Mouse (Mus musculus) lung, postnatal 0 days (tissue): Measurements from ENCODE around the gene Smg6. TPM values are rescaled to one million over a fixed set of nuclear protein-coding genes. Genes with fewer than 3 reads are reported as not detected.
"Not testable (repeated sequence)": the region's sequence is repeated elsewhere in the genome, so short reads cannot be mapped to it uniquely, and the experiment has no call there.

Experiments
- ATAC-seq: fragments of 200-750 bp; cut with Nextera tagmentation; 2 replicates; pipeline ENCODE4 v1.8.0; 2017; ENCODE audit warnings: moderate library complexity
- DNase-seq: peaks from one replicate; pipeline ENCODE4 v3.0.0-alpha.2; 2016; ENCODE audit warnings: low spot score
- H3K27ac ChIP-seq: fragments of 300-500 bp; sonication (generic); 2 replicates; pipeline ENCODE4 v1.5.1; 2014; ENCODE audit warnings: antibody characterized with exemption, mild to moderate bottlenecking, low read length, mixed read lengths
- H3K27me3 ChIP-seq: fragments of 300-500 bp; sonication (generic); replicated peaks from 2 replicates; pipeline ENCODE4 v1.6.1; 2014; ENCODE audit warnings: low read length, mixed read lengths; ENCODE audit not compliant: insufficient read depth
- H3K36me3 ChIP-seq: fragments of 300-500 bp; sonication (generic); 2 replicates; pipeline ENCODE4 v1.6.1; 2014; ENCODE audit warnings: low read length, mixed read lengths; ENCODE audit not compliant: insufficient read depth
- H3K4me1 ChIP-seq: fragments of 300-500 bp; sonication (generic); 2 replicates; pipeline ENCODE4 v1.6.1; 2014; ENCODE audit warnings: antibody characterized with exemption, low read depth, low read length, mixed read lengths; ENCODE audit not compliant: insufficient read depth
- H3K4me2 ChIP-seq: fragments of 300-500 bp; sonication (generic); replicated peaks from 2 replicates; pipeline ENCODE4 v1.6.1; 2014; ENCODE audit warnings: low read depth, mild to moderate bottlenecking, low read length, moderate library complexity, mixed read lengths
- H3K4me3 ChIP-seq: fragments of 300-500 bp; sonication (generic); 2 replicates; pipeline ENCODE4 v1.5.1; 2014; ENCODE audit warnings: low read depth, low read length
- H3K9ac ChIP-seq: fragments of 300-500 bp; sonication (generic); replicated peaks from 2 replicates; pipeline ENCODE4 v1.6.1; 2014; ENCODE audit warnings: low read depth, mild to moderate bottlenecking
- H3K9me3 ChIP-seq: fragments of 300-500 bp; sonication (generic); 2 replicates; pipeline ENCODE4 v1.6.1; 2016; ENCODE audit warnings: low read length, mixed read lengths
- CTCF ChIP-seq: IDR thresholded peaks from 2 replicates; pipeline ENCODE4 v1.5.1; 2016; ENCODE audit warnings: antibody characterized with exemption, mild to moderate bottlenecking
- EP300 ChIP-seq: IDR thresholded peaks from 2 replicates; pipeline ENCODE4 v1.6.1; 2016; ENCODE audit warnings: antibody characterized with exemption, mild to moderate bottlenecking, control low read depth
- WGBS: fragments of 180-500 bp; shearing (Covaris S2); extraction: QIAGEN DNeasy Blood & Tissue Kit; methylation state at CpG from one replicate; pipeline ENCODE4 v1.1.7; 2014; 5-methylcytosine and 5-hydroxymethylcytosine counted together
- polyA plus RNA-seq: library from polyadenylated mRNA; unstranded; fragments of >200 nt; fragmentation: Nextera tagmentation; extraction: Ambion mirVana; gene quantifications from 2 replicates; pipeline ENCODE4 v1.2.1, GENCODE M21; 2015

Smg6 gene
- polyA plus RNA-seq, 1 experiment from 2014 or later = 9.9 TPM

- ATAC-seq = no peak
- H3K36me3 ChIP-seq = no peaks in the 10 kb centered on the region
- DNase-seq = no peak
- no peaks in the 10 kb centered on the region for H3K9me3 ChIP-seq
- no peak overlapping the region for H3K4me2 ChIP-seq
- no peak overlapping the region for H3K9ac ChIP-seq
- H3K27ac ChIP-seq = no peak overlapping the region
- H3K4me1 ChIP-seq = peaks cover 6% of the 10 kb centered on the region; the same call in 1 of the 2 replicates
- H3K27me3 ChIP-seq = no peaks in the 10 kb centered on the region
- no peak overlapping the region for H3K4me3 ChIP-seq
- TF ChIP-seq EP300 (no peak), CTCF (no peak)
Observed at GRCm38 (mm10) chr11:74994856-74995255, 69.2 kb downstream of the Smg6 start.

- TF ChIP-seq CTCF (no peak), EP300 (no peak)
- Histone ChIP-seq H3K4me1 (no peaks in the 10 kb centered on the region), H3K27ac (no peak overlapping the region), H3K4me2 (no peak overlapping the region), H3K36me3 (no peaks in the 10 kb centered on the region), H3K9me3 (no peaks in the 10 kb centered on the region), H3K9ac (no peak overlapping the region), H3K27me3 (no peaks in the 10 kb centered on the region), H3K4me3 (no peak overlapping the region)
- DNase-seq = no peak
- no peak for ATAC-seq
- 88% methylated on average over 1 of the region's 1 CpGs for WGBS
Observed at GRCm38 (mm10) chr11:74996482-74996881, 70.9 kb downstream of the Smg6 start.

- Histone ChIP-seq H3K36me3 (no peaks in the 10 kb centered on the region), H3K9ac (no peak overlapping the region), H3K4me3 (no peak overlapping the region), H3K27me3 (no peaks in the 10 kb centered on the region), H3K4me2 (0 out of 2 replicates have a peak overlapping the region, but pooled peaks have one; percentile 23), H3K9me3 (no peaks in the 10 kb centered on the region), H3K27ac (peak overlapping the region; percentile 49; the same call in 1 of the 2 replicates), H3K4me1 (no peaks in the 10 kb centered on the region)
- ATAC-seq = peak; percentile 47
- 56% methylated on average over 10 of the region's 10 CpGs for WGBS
- no peak for TF ChIP-seq EP300
- TF ChIP-seq CTCF = no peak
- DNase-seq = peak; percentile 50
Observed at GRCm38 (mm10) chr11:75000869-75001653, 75.4 kb downstream of the Smg6 start.

- ATAC-seq (no peak), DNase-seq (no peak)
- Histone ChIP-seq H3K27ac (no peak overlapping the region), H3K36me3 (no peaks in the 10 kb centered on the region), H3K4me3 (no peak overlapping the region), H3K27me3 (no peaks in the 10 kb centered on the region), H3K4me1 (no peaks in the 10 kb centered on the region), H3K9me3 (no peaks in the 10 kb centered on the region), H3K4me2 (no peak overlapping the region), H3K9ac (no peak overlapping the region)
- 75% methylated on average over 2 of the region's 2 CpGs for WGBS
- TF ChIP-seq EP300 (no peak), CTCF (no peak)
Observed at GRCm38 (mm10) chr11:75008270-75008669, 82.6 kb downstream of the Smg6 start.

GRCm38 (mm10) chr11:75009537-75009936, 83.9 kb downstream of the Smg6 start:
- H3K4me2 ChIP-seq, H3K9ac ChIP-seq, DNase-seq, ATAC-seq, H3K4me3 ChIP-seq, H3K9me3 ChIP-seq, H3K4me1 ChIP-seq, H3K27me3 ChIP-seq, H3K36me3 ChIP-seq, H3K27ac ChIP-seq: not testable (repeated sequence)
- WGBS = 89% methylated on average over 2 of the region's 2 CpGs

GRCm38 (mm10) chr11:75012997-75013694, 87.5 kb downstream of the Smg6 start:
- Histone ChIP-seq H3K4me3 (no peak overlapping the region), H3K27ac (peak overlapping the region; percentile 10; the same call in 1 of the 2 replicates), H3K27me3 (no peaks in the 10 kb centered on the region), H3K4me2 (no peak overlapping the region), H3K9ac (no peak overlapping the region), H3K36me3 (no peaks in the 10 kb centered on the region), H3K4me1 (no peaks in the 10 kb centered on the region; the same call in 1 of the 2 replicates), H3K9me3 (no peaks in the 10 kb centered on the region)
- TF ChIP-seq CTCF (peak; percentile 35; the same call in 1 of the 2 replicates), EP300 (no peak; the same call in 1 of the 2 replicates)
- ATAC-seq = peak; percentile 89
- 24% methylated on average over 12 of the region's 12 CpGs for WGBS
- DNase-seq = peak; percentile 89
